Mouse (Mus musculus): ENCODE results near the gene Psmc5.

GRCm38 (mm10) chr11:106263963-106264362, 8.0 kb downstream of the Psmc5 start:
- TF ChIP-seq CTCF (IDR thresholded peaks at IDR 0.05; ENCODE audit: control insufficient read depth, insufficient read depth, insufficient read length) (no peak), MYOD1 (IDR thresholded peaks at IDR 0.05; ENCODE audit: control insufficient read depth, insufficient read length, low read depth) (no peak), MAX (IDR thresholded peaks at IDR 0.05) (no peak), FOSL1 (IDR thresholded peaks at IDR 0.05; ENCODE audit: insufficient read depth, low read length, poor library complexity, severe bottlenecking) (no peak), CEBPB (IDR thresholded peaks at IDR 0.05; ENCODE audit: low read depth) (no peak), MYOG (IDR thresholded peaks at IDR 0.05; ENCODE audit: control insufficient read depth, extremely low read depth, insufficient read length) (no peak)

Data from C2C12 (cell line).